Mouse (Mus musculus): ENCODE results near the gene Hpdl. TPM values are rescaled to one million over a fixed set of nuclear protein-coding genes. Genes with fewer than 3 reads are reported as not detected.

Hpdl gene
- polyA plus RNA-seq, 1 experiment from 2014 or later, result 2.2 TPM

DNA sequence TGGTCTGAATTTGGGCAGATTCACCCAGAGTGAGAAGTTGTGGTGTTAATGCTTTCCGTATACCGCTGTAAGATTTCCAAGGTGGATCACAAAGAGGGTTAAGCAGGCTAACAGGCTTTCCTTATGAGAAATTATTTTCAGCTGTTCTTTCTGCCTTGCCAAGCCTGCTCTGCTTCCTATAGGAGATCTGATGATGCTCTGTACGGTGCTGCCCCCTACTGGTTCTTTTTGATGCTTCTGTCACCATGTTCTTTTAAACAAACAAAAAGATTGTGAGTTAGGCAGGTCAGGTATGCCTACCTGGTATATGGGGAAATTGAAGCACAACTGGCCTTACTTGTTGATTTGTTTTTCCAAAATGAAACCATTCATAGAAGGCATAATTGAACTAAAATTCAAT, 32.6 kb downstream of the Hpdl start:
- Histone ChIP-seq H3K27ac (no peak overlapping the region), H3K4me3 (no peak overlapping the region), H3K36me3 (no peaks in the 10 kb centered on the region), H3K4me1 (peaks cover 3% of the 10 kb centered on the region; the same call in 1 of the 2 replicates), H3K27me3 (ENCODE audit: low read depth, poor library complexity, severe bottlenecking) (no peaks in the 10 kb centered on the region), H3K9me3 (replicated peaks) (no peaks in the 10 kb centered on the region)
- 15% methylated on average over 3 of the region's 3 CpGs for WGBS
- DNase-seq (ENCODE audit: low spot score), result peak; percentile 82

DNA sequence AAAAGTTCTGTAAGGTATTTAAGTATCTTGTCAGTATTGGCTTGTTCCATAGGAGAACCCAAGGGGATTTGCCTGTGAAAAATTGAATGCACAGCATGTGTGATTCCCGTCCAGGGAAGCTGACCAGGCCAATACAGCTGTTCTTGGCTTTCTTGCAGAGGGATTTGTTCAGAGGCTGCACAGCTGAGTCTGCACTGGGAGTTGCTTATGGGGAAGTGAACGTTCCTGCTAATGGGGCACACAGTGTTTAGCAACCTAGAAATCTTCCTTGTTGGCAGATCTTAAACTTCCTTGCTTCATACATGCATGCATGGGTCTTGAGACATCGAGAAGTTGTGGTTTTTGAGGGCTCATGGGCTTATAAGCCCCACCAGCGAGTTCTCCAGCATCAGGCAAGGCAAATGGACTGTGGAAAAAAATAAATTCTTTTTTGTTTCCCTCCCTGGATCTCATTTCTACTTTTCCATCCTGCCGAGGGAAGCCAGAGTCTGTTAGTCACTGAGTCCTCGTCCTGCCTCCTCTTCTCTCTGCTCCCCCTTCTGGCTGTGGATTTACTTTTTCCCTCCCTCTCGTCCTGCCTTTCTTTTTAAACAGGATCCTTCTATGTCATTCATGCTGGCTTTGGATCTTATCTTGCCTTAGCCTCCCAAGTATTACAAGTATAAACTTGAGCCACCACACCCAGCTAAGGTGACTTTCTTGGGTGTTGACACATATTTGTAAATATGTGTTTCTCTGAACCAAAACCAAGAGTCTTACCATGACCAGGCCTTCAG, 33.3 kb downstream of the Hpdl start:
- Histone ChIP-seq H3K27ac (no peak overlapping the region), H3K4me3 (no peak overlapping the region), H3K27me3 (ENCODE audit: low read depth, poor library complexity, severe bottlenecking) (no peaks in the 10 kb centered on the region), H3K36me3 (no peaks in the 10 kb centered on the region), H3K4me1 (peaks cover 3% of the 10 kb centered on the region; the same call in 1 of the 2 replicates), H3K9me3 (replicated peaks) (no peaks in the 10 kb centered on the region)
- no peak for DNase-seq (ENCODE audit: low spot score)
- WGBS, result 47% methylated on average over 7 of the region's 7 CpGs

GRCm38 (mm10) chr4:116786587-116786986, 34.9 kb downstream of the Hpdl start:
- H3K4me3 ChIP-seq, result no peak overlapping the region
- H3K4me1 ChIP-seq, result peaks cover 3% of the 10 kb centered on the region; the same call in 1 of the 2 replicates
- WGBS, result 91% methylated on average over 1 of the region's 1 CpGs
- H3K27ac ChIP-seq, result no peak overlapping the region
- no peaks in the 10 kb centered on the region for H3K9me3 ChIP-seq (replicated peaks)
- no peak for DNase-seq (ENCODE audit: low spot score)
- H3K27me3 ChIP-seq (ENCODE audit: low read depth, poor library complexity, severe bottlenecking), result no peaks in the 10 kb centered on the region
- H3K36me3 ChIP-seq, result no peaks in the 10 kb centered on the region

GRCm38 (mm10) chr4:116782171-116782570, 39.3 kb downstream of the Hpdl start:
- H3K27me3 ChIP-seq (ENCODE audit: low read depth, poor library complexity, severe bottlenecking), result no peaks in the 10 kb centered on the region

DNA sequence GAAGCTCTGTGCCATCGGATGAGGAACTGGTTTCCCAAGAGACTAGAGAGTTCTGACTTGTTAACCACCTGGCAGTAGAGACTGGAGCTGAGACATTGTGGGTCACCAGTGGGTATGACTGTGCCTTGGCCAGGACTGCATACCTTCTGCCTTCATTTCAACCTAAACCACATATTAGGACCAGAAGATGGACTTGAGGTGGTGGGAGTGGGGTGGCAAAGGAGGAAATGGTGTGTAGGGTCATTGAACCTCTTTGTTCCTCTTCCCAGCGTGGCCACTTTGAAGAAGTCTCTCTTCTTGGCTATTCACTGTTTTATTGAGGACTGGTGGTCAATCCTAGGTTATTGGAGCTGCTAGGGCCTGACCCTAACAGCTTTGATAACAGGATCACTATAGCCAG, 40.1 kb downstream of the Hpdl start:
- Histone ChIP-seq H3K36me3 (no peaks in the 10 kb centered on the region), H3K27me3 (ENCODE audit: low read depth, poor library complexity, severe bottlenecking) (no peaks in the 10 kb centered on the region), H3K4me1 (no peaks in the 10 kb centered on the region), H3K4me3 (no peak overlapping the region), H3K9me3 (replicated peaks) (no peaks in the 10 kb centered on the region), H3K27ac (no peak overlapping the region)
- WGBS, result 37% methylated on average over 2 of the region's 2 CpGs
- no peak for DNase-seq (ENCODE audit: low spot score)

More at GRCm38 (mm10) chr4:116782171-116782570, 39.3 kb downstream of the Hpdl start:
- Histone ChIP-seq H3K9me3 (replicated peaks) (no peaks in the 10 kb centered on the region), H3K4me3 (no peak overlapping the region), H3K4me1 (no peaks in the 10 kb centered on the region), H3K27ac (no peak overlapping the region), H3K36me3 (no peaks in the 10 kb centered on the region)
- no peak for DNase-seq (ENCODE audit: low spot score)
- 27% methylated on average over 8 of the region's 8 CpGs for WGBS

DNA sequence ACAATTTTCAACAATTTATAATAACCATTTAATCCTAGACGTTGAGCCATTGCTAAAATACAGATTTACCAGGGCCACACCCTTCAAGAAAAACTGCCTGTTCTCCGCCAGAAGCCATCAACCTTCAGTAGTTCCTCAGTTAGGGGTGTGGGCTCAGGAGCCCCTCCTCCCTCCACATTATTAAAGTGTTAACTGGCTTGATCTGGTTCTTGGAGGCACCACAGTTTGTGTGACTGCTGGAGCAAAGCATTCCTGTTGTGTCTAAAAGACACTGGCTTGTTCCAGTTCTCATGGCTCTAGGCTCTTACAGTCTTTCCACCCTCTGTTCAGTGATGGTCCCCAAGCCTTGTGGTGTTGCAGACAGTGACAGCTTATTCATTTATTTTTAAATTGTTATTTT, 41.0 kb downstream of the Hpdl start:
- Histone ChIP-seq H3K4me1 (no peaks in the 10 kb centered on the region), H3K27ac (no peak overlapping the region), H3K4me3 (no peak overlapping the region), H3K36me3 (no peaks in the 10 kb centered on the region), H3K9me3 (replicated peaks) (no peaks in the 10 kb centered on the region), H3K27me3 (ENCODE audit: low read depth, poor library complexity, severe bottlenecking) (no peaks in the 10 kb centered on the region)
- no peak for DNase-seq (ENCODE audit: low spot score)
- 75% methylated on average over 2 of the region's 2 CpGs for WGBS

DNA sequence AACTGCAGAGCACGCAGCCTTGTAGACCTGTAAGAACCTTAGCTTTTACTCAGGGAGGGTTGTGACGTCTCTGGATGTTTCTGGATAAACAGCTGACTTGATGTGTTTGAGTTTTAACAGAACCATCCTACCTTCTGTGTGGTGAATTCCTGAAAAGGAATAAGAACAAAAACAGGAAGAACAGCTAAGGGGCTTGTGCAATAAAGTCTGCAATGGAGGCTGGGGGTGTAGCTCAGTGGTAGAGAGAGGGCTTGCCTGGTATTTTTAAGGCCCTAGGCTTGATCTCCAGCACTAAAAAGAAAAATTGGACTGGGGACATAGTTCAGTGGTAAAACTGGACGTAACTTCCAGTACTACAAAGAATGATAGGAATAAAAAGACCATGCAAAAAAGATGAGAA, 44.4 kb downstream of the Hpdl start:
- no peak for DNase-seq (ENCODE audit: low spot score)
- Histone ChIP-seq H3K27ac (no peak overlapping the region), H3K9me3 (replicated peaks) (no peaks in the 10 kb centered on the region), H3K27me3 (ENCODE audit: low read depth, poor library complexity, severe bottlenecking) (no peaks in the 10 kb centered on the region), H3K4me1 (no peaks in the 10 kb centered on the region), H3K4me3 (no peak overlapping the region), H3K36me3 (no peaks in the 10 kb centered on the region)
- 91% methylated on average over 3 of the region's 3 CpGs for WGBS

DNA sequence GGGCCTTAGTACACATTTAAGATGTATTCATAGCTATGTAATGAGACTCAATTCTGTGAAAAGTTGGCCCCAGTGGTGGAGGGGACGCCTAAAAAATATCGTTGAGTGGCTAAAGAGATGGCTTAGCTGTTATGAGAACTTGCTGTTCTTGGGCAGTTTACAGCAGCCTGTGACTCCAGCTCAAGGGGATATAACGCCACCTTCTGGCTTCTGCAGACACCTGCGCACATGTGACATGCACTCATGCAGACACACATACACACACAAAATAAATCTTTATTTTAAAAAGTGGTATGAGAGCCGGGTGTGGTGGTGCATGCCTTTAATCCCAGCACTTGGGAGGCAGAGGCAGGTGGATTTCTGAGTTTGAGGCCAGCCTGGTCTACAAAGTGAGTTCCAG, 45.1 kb downstream of the Hpdl start:
- 91% methylated on average over 5 of the region's 5 CpGs for WGBS
- Histone ChIP-seq H3K27ac (no peak overlapping the region), H3K4me3 (no peak overlapping the region), H3K4me1 (no peaks in the 10 kb centered on the region), H3K9me3 (replicated peaks) (no peaks in the 10 kb centered on the region), H3K27me3 (ENCODE audit: low read depth, poor library complexity, severe bottlenecking) (no peaks in the 10 kb centered on the region), H3K36me3 (no peaks in the 10 kb centered on the region)
- DNase-seq (ENCODE audit: low spot score), result no peak

Other genes starting within 250 kb of the Hpdl start
- gene Ccdc17, start 225.1 kb downstream of the Hpdl start, polyA plus RNA-seq (2016; fragmentation: Nextera tagmentation; extraction: Ambion mirVana), result 0.84 and 1.5 TPM in 2 replicates
- 334 and 364 TPM in 2 replicates for gene Nasp, start 193.8 kb downstream of the Hpdl start, polyA plus RNA-seq (2016; fragmentation: Nextera tagmentation; extraction: Ambion mirVana)
- 694 and 733 TPM in 2 replicates for gene Akr1a1, start 170.0 kb downstream of the Hpdl start, polyA plus RNA-seq (2016; fragmentation: Nextera tagmentation; extraction: Ambion mirVana)
- 1,278 and 1,447 TPM in 2 replicates for gene Prdx1, start 136.2 kb downstream of the Hpdl start, polyA plus RNA-seq (2016; fragmentation: Nextera tagmentation; extraction: Ambion mirVana)
- 36.6 and 38.7 TPM in 2 replicates for gene Mmachc, start 113.3 kb downstream of the Hpdl start, polyA plus RNA-seq (2016; fragmentation: Nextera tagmentation; extraction: Ambion mirVana)
- gene Ccdc163, start 113.2 kb downstream of the Hpdl start, polyA plus RNA-seq (2016; fragmentation: Nextera tagmentation; extraction: Ambion mirVana), result 34.0 and 36.3 TPM in 2 replicates
- gene Tesk2, start 100.8 kb downstream of the Hpdl start, polyA plus RNA-seq (2016; fragmentation: Nextera tagmentation; extraction: Ambion mirVana), result 8.0 and 13.6 TPM in 2 replicates
- gene Toe1, start 14.1 kb downstream of the Hpdl start, polyA plus RNA-seq (2016; fragmentation: Nextera tagmentation; extraction: Ambion mirVana), result 40.8 and 42.3 TPM in 2 replicates
- 33.0 and 33.5 TPM in 2 replicates for gene Mutyh, start 14.0 kb downstream of the Hpdl start, polyA plus RNA-seq (2016; fragmentation: Nextera tagmentation; extraction: Ambion mirVana)
- gene Zswim5, start 55.7 kb upstream of the Hpdl start, polyA plus RNA-seq (2016; fragmentation: Nextera tagmentation; extraction: Ambion mirVana), result 0.59 and 0.68 TPM in 2 replicates
- 121 and 129 TPM in 2 replicates for gene Urod, start 172.7 kb upstream of the Hpdl start, polyA plus RNA-seq (2016; fragmentation: Nextera tagmentation; extraction: Ambion mirVana)
- 7.9 and 9.6 TPM in 2 replicates for gene Hectd3, start 173.6 kb upstream of the Hpdl start, polyA plus RNA-seq (2016; fragmentation: Nextera tagmentation; extraction: Ambion mirVana)
- 63.3 and 74.0 TPM in 2 replicates for gene Eif2b3, start 197.7 kb upstream of the Hpdl start, polyA plus RNA-seq (2016; fragmentation: Nextera tagmentation; extraction: Ambion mirVana)

All from limb, embryonic 10.5 days (tissue).